Mouse (Mus musculus) layer of hippocampus, adult 18-20 months (tissue): ENCODE results near the gene Rora. TPM values are rescaled to one million over a fixed set of nuclear protein-coding genes. Genes with fewer than 3 reads are reported as not detected.
"Not testable (repeated sequence)": the region's sequence is repeated elsewhere in the genome, so short reads cannot be mapped to it uniquely, and the experiment has no call there.

Experiments used
- DNase-seq, 2 experiments: peaks; one replicate each; pipeline ENCODE4 v3.0.0; 2022; ENCODE audit warnings: low spot score in 2 of 2
- total RNA-seq, 2 experiments: library from RNA; stranded (reverse); gene quantifications; 2 replicates each; pipeline ENCODE4 v1.2.3; 2021

The Rora gene
- total RNA-seq, 2 experiments from 2014 or later, result 30.2 to 35.5 TPM

DNA sequence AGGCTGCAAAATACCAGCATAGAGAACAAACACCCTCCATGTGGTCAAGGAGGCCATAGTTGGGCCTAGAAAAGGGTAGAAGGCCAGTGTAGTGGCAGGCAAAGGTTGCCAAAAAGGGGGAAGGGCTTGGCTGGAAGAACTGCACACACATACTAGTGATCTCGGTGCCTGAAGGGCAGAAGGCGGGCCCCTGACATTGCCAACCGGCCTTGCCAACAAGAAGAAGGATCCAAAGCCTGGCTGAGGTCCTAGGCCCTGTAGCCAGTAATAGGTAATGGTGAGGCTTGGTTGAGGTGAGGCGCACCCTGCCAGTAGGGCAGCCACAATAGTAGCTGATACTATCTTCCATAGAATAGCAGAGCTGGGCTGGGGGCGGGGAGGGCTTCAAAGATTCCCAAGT lies 401.7 kb downstream of the Rora start:
- DNase-seq, result no peak

DNA sequence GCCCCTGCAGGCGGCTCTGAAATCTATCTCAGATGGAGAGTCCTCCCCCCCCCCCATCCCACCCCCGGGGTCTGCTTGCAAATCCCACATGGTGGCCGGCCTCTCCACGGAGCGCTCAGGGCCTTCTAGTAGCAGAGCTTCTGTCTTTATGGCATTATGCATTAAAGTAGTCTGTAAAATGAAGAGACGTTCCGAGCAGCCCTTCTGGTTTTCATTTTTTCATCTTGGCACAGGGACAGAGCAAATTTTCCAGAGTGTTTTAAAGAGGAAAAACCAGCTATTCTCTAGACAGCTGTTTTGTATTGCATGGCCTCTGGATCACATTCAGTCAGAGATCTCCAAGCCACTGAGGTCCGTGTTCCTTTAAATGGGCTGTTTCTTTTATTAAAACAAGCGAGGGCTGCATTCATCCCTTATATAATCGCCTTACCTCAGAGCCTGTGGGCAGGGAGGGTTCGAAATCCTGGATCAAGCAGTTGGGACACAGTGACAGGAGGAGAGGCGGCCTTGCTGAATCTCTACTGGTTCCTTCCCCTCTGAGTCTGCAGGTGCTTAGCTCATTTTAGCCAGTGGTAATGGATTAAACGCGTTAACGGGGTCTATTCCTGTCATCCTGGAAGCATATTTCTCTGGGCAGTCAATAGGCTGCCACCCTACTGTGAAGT lies 417.7 kb downstream of the Rora start:
- DNase-seq, result peak in 1 of 2 experiments; percentile 13

DNA sequence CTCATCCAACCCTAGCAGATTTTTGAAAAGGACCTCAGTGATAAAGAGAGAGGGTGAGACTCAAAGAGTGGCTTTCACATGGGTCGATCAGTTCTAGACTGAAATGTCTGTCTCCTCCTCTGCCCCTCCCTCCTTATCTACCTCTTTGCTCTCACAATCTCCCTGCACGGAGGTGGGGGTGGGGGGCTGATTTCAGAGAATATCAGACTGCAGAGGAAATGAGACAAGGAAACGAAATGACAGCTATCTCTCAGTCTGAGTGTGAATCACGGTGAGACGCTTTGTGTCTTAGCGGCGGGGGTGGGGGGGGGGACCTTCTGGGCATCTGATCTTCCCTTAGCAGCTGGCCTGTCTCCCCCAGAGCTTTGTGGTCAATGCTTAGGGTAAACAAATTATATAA lies 419.7 kb downstream of the Rora start:
- no peak for DNase-seq

DNA sequence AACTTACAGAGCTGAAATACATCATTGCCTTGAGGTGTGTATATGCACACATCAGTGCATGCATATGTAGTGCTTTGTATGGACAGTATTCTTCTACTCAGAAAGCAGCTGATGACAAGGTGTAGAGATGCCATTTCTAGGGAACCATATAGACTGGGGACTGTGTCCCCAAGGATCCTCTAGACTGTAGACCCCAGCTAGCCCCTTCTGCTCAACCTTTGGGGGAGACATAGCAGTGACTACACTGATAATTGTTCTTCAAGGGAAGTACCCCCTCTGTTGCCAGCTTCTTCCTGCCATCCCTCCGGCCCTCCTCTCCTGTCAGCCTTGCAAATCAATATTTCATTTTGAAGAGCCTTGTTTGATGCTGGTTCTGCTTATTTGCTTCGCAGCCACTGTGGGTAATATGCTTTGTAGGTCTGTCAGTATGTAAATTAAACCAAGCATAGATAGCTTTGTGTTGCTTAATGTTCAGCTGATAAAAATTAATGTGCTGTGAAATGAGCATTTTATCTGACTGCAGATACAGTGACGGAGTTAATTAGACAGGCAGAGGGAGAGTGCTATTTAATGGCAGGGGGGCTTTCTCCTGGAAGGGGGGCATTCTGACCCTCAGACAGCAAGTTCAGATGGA lies 430.6 kb downstream of the Rora start:
- DNase-seq, result no peak

DNA sequence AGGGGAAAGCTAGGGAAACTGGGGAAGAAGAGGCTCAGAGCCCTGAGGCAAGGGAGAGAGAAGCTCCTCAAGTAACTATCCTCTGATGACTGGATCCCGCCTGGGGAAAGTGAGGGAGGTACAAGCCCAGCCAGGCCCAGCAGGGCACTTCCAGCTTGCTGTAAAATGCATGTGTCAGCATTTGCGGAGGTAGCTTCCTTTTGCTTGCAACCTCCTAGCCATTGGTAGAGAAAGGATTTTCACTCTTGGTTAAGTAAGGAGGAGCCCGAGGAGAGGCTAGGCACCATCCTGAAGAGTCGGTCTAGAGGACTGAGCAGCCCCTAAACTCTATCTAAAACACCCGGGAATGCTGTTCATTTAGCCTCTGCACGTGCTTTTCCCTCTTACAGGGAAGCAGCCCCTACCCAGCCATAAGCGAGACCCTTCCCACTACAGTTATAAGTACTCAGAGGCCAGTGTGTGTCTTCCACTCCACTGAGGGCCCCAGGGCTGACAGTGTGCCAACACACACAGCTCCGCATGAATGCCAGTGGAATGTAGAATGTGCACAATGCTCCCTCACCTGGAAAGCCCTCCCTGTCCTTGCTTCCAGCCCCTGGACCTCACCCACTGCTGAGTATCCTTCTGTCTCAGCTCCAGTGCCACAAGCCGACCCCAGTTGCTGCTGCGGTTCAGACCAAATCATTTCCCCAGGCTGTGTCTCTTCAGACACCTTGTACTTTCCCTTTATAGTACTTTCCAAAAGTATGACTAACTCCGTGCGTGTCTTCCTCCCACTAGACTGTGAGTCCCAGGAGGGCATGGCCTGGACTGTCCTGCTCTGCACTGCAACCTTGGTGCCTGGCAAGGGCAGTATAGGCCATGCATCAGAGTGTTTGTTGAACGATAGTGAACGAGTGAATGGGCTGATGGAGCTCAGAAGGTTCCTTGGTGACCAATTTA lies 431.4 kb downstream of the Rora start:
- no peak for DNase-seq

DNA sequence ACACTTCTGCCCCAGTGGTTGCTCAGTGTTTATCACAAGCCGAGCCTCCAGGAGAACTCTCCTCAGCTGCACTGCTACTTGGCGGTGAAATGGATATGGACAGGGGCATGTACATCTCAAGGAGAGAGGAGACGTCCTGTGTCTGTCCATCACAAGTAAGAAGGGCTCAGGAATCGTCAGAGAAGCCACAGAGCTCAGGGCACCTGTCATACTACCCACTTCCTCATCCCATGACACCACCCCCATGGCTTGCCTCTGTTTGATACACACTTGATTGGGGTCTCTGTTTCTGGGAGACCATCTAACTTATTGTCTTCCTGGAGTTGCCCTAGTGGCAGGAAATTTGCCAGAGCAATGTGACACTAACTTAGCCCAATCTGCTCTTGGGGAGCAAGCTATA lies 433.3 kb downstream of the Rora start:
- no peak for DNase-seq

DNA sequence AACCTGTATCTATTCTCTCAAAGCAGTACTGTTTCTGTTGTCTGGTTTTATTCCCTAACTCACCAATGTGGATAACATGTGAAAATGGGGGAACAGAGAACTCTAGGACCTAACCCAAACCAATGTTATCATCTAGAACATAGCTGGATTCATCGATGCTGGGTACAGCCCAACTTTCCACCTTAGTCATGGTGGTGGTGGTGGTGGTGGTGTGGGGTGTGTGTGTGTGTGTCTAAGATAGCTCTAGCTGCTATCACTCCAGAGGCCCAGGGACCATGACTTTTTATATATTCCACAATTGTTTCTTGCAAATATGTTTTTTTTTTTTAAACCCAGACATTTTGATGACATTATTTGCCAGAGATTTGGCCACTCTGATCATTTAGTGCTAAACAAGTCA lies 433.7 kb downstream of the Rora start:
- no peak for DNase-seq

DNA sequence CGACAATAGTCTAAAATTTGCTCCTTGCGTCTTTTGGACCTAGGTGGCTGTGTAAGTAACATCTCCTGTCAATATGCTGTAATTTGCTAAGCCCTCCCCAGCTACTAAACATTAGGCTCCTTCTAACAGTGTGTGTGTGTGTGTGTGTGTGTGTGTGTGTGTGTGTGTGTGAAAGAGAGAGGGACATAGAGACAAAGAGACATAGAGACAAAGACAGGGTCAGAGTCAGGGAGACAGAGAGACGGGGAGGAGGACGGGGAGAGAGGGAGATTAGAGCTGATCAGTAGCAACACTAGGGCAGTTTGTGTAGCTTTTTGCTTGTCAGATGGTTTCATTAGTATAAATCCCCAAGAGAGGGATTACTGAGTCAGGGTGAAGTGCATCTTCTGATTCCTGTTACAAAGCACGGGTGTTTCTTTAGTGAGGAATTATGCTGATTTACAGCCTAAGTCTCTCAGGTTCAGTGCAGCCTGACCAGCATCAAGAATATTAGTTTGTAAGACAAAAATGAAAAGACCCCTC lies 437.2 kb downstream of the Rora start:
- DNase-seq, result no peak

DNA sequence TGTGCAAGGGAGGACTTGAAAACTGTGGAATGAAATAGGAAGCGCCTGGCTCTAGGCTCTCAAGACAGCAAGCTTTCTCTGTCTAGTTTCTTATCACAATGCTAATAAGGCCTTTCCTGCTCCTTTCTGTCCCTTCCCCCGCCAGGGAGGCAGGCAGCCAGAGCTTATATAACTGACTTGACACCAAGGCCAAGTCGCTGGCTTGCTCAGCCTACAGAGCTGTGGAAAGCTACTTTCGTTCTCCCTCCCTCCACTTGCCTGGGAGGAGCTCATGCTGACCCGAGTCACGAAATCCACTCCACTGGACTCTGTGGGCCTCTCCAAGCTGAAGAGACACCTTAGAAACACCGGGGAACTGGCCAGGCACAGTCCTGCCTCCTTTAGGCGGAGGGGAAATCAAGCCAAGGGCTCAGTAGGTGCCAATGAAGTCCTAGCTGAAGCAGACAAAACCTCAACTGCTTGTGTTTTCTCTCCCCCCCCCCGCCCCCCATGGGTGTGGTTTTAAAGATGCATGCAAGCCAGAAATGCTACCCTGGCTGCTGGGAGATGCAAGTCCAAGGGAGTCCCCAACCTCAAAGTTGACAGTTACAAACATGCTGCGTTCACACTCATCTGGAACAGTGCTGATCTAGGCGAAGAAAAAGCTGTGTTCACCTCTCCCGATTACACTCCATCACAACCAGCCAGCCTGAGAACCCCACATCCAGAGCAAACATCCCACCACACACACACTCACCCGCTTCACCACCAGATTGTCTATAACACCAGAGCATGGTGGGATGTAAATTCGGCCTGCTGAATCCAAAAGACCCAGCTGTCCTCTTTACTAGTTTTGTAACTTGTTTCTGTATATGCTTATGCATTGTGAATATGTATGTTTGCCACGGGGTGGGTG lies 438.8 kb downstream of the Rora start:
- peak; percentile 7 to 29 for DNase-seq

DNA sequence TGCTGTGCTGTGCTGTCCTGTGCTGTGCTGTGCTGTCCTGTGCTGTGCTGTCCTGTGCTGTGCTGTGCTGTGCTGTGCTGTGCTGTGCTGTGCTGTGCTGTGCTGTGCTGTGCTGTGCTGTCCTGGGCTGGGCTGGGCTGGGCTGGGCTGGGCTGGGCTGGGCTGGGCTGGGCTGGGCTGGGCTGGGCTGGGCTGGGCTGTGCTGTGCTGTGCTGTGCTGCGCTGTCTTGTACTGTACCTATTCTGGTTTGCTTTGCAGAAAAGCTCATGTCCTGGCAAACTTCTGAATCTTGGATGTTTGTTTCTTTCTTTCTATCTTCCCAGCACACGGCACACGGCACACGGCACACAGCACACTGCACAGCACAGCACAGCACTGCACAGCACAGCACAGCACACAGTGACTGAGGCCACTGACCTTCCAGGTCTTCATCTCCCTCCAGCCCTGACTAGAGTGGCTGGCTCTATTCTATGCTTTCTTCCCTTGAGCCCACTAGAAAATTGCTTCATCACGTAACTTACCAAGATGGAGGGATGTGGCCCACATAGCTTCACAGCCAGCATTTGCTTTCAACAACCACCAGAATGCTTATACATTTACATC lies 446.7 kb downstream of the Rora start:
- DNase-seq, result not testable (repeated sequence)

DNA sequence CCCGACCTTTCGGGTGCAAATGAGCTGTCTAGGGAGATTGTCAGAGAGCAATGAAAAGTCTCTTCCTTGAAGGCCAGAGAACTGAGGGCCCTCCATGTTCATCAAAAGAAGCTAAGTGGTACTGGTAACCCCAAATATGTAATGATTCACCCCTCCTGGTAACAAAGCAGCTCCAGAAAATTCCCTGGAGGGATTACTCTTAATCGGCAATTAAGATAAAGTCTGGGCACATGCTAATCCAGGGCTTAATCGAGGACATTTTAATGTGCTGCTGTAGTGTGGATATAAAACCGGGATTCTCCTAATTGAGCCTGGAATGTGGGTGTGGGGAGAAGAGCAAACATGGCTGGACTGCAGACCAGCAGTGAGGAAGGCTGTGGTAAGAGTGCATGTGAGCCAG lies 450.7 kb downstream of the Rora start:
- DNase-seq, result no peak

DNA sequence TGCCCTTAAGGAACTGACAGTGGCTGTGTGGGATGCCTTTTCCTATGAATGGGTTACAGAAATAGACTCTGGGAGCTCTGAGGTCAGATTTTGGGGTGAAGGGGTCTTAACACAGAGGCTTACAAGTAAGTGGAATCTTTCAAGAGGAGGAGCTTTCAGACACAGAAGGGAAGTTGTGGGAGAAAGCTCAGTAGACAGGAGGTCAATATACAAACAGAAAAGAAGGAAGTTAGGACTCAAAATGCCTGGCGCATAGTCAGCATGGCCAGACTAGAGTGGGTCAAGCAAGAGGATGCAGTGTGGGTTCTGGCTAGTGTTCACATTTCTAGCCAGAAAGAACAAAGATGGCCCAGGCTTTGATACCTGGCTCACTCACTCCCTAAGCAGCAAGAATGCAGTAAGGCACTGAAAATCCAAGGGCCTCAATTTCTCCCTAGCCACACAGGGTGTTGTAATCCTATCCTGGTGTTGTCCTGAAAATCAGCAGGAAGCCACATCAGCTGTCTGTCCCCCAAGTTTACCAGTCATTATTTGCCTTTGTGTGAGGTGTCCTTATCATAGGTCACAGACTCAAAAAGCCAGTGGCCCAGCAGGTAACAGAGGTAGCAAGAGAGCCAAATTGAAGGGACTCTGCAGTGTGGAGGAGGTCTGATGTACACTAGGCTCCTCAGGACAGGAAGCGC lies 456.2 kb downstream of the Rora start:
- DNase-seq, result no peak

DNA sequence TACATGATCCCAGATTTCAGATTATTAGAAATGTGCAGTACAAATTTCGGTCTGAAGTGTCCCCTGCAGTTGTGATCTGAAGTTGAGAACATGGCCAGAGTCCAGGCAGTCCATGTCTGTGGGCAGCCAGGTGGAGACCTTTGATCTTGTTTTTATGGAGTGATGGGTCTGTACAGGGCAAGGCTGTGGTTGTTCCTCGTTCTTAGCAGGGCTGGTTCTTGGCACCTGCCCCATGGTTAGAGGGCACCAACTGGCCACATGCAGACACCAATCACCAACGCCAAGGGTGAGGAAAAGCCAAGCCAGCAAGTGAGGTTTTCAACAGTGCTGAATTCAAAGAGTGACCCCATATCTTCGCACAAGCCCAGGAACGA lies 456.7 kb downstream of the Rora start:
- no peak for DNase-seq

DNA sequence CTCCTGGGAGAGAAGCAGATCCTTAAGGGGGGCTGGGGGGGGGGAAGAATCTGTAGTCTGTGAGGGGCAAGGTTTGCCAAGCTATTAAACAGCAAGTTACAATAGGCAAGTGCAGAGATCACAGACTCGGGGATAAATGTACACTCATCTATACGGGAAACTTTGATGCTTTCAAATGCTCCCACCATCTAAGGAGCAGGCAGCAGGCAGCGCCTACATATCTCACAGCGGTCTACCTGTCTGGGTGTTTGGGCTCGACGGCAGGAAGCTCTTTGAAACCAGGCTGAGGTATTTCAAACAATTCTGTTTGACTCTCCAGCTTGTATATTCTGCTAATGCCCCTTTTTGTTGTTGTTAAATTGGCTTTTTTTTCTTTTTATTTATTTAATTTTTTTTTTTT lies 457.1 kb downstream of the Rora start:
- no peak for DNase-seq

DNA sequence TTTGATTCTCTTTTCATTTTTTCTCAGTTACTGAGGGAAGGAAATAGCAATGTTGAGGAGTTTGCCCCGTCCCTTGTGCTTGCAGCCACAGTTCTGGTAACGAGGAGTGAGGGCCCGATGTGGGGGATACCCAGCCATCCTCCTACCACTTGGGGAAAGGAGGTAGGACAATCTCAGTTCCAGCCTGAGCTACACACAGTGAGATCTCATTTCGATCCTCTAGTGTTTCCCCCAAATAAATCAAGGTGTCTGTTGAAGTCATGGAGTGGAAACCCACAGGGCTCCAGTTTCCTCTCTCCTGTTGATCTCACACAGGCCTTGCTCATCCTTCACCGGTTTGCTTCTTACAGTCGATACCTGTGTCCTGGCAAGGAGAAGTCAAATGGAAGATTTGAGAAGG lies 458.0 kb downstream of the Rora start:
- DNase-seq, result no peak

DNA sequence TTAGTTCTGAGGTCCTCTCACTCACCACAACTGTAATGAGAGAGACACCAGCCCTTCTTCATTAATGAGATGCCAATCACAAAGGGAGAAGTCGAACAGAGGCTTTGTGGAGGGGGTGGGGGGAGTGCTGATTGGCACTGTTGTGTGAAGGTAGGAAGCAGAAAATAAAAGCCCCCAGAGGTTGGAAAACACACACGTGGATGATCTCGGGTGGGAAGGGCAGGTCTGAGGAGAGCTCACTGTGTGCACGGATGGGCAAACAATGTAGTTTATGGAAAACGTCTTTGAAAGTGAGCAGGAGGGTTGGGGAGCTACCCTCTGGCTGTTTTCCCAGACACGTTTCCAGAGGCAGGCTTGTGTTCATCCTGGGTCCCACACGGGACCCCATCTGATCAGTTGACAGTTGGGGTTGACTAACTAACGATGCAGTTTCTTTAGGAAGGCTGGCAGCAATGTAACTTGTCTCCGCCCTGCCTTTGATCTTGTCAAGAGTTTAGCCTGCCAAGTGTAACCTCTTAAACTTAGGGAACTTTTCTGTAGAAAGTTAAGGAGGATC lies 460.9 kb downstream of the Rora start:
- DNase-seq, result no peak

DNA sequence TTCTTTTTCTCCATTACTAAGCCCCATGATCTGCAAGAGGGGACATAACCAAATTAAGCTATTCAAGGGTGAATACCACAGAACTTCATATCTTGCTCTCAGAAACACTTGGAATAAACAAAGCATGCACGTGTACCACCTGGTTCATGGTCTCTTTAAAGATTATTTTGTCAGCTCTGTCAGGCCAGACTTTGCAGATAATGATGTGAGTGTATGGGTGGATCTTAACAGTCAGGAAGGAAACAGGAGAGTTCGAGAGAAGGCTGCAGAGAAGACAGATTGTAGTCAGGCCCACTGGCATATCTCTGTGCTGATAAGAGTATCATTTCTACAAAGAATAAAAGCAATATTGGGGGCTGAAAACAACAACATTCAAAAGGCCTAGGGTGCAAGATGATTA lies 463.2 kb downstream of the Rora start:
- DNase-seq, result no peak

DNA sequence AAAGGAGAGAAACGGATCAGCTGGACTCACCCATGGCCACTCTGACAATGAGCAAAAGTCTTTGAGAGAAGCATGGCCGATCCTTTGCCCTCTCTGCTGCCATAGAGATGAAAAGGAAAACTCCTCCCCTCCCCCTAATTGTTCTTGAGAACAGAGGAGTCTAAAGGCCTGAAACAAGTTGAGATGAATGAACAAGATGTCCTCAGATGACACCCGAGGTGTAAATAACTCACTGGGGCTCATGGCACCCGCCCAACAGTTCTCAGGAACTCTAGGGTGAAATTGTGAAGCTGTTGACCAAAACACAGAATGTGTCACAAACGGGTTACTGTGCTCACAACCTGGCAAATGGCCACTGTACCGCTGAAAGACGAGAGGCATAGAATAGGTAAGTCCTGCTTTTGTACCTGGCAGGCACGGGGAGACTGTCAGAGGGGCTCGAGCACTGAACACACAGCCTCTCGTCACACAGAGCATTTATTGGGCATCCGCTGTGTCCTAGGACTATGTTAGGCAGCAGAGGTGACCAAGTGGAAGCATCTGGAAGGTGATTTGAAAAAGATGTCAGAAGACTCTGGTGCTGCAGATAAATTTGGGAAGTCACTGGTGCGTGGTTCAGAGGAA lies 467.6 kb downstream of the Rora start:
- DNase-seq, result no peak
